Mouse (Mus musculus) embryo, embryonic 9.5 days (tissue): Measurements from ENCODE around the gene Tspo.
A peak's percentile ranks its signal among the peaks of the same experiment; 100 is the strongest.

Experiments used
- DNase-seq: peaks from one replicate; pipeline ENCODE4 v3.0.0-alpha.2; 2017; ENCODE audit errors: extremely low spot score

The Tspo gene

DNA sequence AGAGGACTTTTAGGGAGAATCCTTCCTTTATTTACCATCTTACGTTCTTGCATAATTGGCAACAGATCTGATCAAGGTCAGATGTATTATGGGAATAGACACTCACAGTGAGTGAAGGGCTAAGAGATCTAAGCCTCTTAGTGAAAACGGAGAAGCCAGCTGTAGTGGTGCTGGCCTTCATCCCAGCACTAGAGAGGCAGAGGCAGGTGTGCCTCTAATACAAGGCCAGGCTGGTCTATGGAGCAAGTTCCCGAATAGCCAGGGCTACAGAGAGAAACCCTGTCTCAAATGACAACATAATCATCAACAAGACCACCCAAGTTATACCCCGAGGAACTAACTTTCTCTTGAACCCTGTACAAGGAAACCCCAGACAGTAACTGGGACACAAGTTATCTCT, 19.5 kb downstream of the Tspo start:
- DNase-seq = no peak

- no peak for DNase-seq
Measured at GRCm38 (mm10) chr15:83583419-83584156, 20.2 kb downstream of the Tspo start.

DNA sequence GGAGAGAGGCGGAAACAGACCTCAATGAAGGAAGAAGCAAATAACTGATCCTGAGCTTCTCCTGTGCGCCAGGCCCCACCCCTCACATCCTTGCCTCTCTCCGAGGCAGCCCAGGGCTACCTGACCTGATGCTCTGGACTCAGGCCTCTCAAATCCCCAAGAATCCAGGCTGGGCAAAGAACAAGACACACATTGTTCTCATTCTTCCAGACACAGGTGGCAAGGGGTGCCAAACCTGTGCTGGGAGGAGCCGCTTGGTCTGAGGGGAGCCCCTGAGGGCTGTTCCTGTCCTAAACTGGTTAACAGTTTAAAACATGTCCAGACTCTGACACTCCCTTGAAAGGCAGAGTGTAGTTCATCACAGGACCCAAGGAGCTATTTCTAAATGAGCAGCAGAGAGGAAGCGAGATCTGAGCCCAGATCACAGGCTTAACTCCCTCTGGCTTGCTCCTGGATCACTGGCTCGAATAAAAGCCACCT, 21.4 kb downstream of the Tspo start:
- no peak for DNase-seq

DNA sequence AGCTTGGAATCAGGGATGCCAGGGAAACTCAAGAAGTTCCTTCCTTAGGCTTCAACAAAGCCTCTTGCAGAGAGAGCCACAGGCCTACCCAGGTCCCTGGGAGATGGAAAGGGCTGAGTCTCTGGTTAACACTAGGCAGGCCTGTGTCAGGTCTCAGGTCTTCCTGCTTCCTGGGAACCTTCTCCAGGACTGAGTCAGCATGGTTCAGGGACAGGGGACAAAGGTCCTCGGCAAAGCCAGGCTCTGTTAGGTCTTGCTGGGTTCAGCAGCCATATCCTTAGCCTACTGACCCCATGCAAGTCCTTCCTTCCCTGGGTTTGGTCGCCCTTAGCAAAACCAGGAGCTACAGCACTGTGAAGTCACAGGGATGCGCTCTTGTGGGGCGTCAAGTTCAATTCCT, 27.4 kb downstream of the Tspo start:
- DNase-seq = no peak

GRCm38 (mm10) chr15:83591758-83592157, 28.4 kb downstream of the Tspo start:
- no peak for DNase-seq

- no peak for DNase-seq
Measured at GRCm38 (mm10) chr15:83592260-83593188, 29.1 kb downstream of the Tspo start.

- DNase-seq = no peak
Measured at GRCm38 (mm10) chr15:83593189-83593585, 29.8 kb downstream of the Tspo start.

DNA sequence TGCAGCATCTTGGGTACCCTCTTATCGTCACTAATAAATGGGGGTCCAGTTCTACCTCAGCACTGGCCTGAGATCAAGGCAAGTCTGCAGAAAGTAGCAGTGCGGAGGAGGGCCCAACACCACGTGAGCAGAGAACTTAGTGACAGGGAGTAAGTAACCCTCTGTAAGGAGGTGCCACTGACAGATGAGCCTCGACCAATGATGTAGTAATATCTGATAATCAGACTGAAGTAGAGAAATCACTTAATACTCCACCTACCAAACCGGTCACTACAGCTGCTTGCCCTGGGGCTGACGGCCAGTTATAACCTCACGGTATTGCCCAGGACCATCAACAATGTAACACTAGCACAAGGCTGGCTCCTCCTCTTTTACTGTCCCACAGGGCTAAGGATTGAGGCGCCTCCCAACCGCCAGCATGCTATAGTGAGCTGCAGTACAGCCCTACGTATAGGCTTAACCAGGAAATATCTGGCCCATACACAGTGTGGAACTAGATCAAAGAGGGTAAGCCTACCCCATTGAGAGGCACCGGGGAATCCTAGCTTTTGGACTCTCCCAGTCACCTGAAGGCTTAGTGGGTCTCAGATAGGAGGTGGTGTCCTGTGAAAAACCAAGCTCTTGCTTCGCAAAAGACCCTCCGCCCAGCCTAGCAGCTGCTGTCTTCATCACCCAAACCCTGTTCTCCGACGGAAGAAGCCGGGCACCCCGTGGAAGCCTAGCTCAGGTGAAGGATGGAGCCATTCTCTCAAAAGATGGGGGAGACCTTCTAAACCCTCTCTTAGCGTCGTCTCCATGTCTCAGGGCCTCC, 30.5 kb downstream of the Tspo start:
- DNase-seq = peak; percentile 38

DNA sequence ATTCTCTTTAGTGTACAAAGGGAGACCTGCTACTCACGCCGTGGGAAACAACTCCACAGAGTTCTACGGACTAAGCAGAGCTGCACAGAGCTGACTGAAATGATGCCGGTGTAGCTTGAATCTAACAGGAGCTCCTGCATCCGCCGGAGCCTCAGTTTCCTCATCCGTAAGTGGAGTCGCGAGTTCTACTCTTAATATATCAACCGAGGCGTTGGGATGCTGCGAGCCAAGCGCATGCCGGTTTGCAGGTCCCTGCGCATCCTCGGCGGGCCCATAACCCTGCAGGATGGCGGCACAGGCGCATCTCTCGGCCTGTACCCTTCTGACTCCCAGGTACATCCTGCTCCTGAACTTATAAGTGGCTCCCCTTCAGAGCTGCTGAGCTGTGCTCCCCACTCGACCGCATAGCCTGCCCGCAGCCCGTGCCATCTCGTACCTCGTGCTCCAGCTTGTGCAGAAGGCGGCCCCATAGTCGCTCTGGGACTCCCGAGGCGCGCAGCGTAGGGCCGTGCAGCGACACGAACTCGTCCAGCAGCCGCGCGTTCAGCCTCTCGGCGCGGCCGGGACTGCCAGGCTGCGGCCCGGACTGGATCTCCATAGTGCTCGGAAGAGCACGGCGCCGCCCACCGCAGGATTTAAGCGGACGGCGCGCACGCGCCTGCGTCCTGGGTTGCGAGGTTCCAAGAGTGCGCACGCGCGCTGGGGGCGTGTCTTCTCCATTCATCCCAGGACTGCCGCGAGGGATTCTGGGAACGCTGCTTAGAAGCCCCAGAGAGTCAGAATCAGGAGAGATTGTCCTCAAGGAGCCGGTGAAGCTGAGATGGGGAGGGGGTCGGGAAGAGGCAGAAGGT, 31.3 kb downstream of the Tspo start, which contains the start of gene Ttll12:
TSS of gene Ttll12 (minus strand) at position 645 of the 851 bp plus-strand sequence.
- peak; percentile 92 for DNase-seq

- no peak for DNase-seq
Measured at GRCm38 (mm10) chr15:83595364-83595711, 31.9 kb downstream of the Tspo start.

DNA sequence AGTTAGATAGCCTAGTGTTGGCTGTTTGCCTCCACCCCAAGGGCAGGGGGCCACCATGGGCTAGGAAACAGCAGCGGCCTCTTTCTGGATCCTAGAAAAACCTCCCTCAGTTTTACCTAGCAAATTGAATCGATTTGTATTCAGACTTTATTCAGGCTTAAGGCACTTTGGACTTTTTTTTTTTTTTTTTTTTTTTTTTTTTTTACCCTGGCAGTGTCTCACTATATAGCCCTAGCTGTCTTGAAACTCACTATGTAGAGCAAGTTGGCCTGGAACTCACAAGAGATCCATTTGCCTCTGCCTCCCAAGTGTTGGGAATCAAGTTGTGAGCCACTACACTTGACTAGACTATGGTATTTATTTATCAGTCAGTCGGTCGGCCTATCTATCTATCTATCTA, 33.4 kb downstream of the Tspo start:
- DNase-seq = no peak

DNA sequence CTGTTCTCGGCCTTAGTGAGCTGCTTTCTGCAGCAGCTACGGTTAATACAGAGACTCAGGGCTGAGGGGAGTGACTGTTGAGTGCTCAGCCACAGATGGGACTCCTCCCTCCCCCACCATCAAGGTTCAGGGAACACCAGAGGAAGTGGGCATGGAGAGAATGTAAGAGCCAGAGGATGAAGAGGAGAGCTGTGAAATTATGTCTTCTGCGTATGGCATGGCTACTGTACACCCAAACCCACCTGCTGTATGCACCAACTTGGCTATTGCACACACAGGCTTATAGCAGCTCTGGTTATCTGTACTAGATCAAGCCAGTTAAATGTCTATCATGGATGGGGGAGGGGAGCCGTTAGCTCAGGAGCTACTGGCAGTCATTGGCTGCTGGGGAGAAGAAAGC, 37.8 kb downstream of the Tspo start:
- no peak for DNase-seq

DNA sequence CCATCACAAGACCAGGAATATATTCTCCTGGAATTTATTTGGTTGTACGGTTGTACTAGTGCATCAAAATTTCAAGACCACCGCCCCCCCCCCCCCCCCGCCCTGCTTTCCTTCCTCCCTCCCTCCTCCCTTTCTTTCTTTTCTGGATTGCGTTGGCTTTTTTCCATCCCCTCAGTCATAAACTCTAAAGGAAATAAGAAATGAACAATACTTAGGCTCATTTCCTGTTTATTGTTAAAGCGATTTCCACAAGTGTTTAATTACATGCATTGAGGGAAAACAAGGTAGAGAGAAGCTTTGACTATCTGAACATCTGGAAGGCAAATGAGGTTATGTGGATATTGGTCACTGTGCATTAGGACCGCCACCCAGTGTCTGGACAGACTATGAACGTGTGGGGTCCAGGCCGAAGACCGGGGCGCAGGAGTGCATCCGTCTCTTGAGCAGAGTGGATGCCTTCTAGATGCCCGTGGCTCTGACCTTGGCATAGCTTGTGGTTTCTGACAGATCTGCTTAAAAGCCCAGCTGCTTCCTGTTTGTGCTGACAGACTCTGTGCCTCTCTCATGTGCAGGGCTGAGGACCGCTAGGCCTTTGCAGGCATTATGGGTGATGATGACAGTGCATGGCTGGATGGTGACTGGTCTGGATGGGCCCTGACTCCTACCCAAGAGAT, 39.1 kb downstream of the Tspo start:
- no peak for DNase-seq

- no peak for DNase-seq
Measured at GRCm38 (mm10) chr15:83603046-83603396, 39.6 kb downstream of the Tspo start.

DNA sequence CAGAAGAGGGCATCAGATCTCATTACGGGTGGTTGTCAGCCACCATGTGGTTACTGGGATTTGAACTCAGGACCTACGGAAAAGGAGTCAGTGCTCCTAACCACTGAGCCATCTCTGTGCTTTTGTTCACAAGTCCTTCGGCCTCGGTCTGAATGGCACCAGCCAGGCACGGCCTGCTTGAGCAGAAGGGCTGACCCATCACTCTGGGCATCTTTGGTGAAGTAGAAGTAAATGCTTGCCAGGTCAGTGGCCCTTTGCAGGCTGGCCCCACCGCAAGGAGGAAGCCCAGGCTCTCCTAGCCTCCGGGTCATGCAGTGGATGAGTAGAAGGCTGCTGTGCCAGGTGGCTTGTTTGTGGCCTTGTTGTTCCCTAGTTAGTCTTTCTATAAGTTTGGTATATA, 40.0 kb downstream of the Tspo start:
- DNase-seq = no peak

DNA sequence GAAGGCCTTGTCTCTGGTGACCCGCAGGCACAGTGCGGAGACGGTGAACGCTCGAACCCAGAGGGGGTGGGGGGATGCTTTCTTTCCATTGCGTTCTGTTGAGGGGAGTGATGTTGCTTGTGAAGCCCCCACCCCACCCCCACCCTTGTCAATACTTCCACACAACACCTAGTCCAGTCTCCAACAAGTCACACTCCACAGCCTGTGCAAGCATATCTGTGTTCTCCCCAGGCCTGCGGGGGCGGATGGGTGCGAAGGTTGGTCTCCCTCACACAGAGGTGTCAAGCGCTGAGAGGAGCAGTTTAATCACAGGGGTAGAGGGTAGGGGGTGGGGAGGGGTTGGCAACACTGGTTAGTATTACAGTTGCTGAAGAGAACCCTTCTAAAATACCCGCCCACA, 42.8 kb downstream of the Tspo start:
- no peak for DNase-seq

DNA sequence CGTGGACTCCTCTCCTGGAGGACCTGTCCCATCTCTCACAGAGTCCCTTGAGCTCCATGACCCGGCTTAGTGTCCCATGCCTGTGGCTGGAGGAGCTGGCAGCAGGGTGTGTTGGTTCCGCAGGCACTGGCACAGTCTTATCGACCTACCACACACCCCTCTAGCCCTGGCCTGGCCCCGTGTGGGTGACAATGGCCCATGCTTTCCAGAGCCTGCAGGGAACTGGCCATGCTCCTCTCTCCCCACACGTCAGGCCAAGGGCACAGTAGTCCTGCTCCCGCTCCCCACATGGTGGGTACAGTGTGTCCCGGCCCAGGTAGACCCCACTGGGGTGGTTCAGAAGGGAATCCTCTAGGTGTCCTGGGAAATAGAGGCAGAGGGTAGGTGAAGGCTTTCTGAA, 43.3 kb downstream of the Tspo start:
- no peak for DNase-seq

- DNase-seq = peak; percentile 66
Measured at GRCm38 (mm10) chr15:83607115-83607802, 43.9 kb downstream of the Tspo start.

- DNase-seq = no peak
Measured at GRCm38 (mm10) chr15:83615245-83615644, 51.9 kb downstream of the Tspo start.
